Mouse (Mus musculus) adrenal gland, adult 8-10 months (tissue): Measurements from ENCODE around the gene Gm11568. TPM values are rescaled to one million over a fixed set of nuclear protein-coding genes. Genes with fewer than 3 reads are reported as not detected.
"Not testable (repeated sequence)": the region's sequence is repeated elsewhere in the genome, so short reads cannot be mapped to it uniquely, and the experiment has no call there.

Experiments
- DNase-seq: peaks from one replicate; pipeline ENCODE4 v3.0.0; 2022
- total RNA-seq, 4 experiments: library from RNA; stranded (reverse); gene quantifications; 2 replicates each; pipeline ENCODE4 v1.2.4; 2022

Gm11568 gene
- total RNA-seq, result not detected

GRCm38 (mm10) chr11:99857617-99858016 lies at the start of gene Gm11568:
TSS of gene Gm11568 (plus strand) at chr11:99857917.
- no peak for DNase-seq

- not testable (repeated sequence) for DNase-seq
Observed at GRCm38 (mm10) chr11:99809792-99810191, 47.9 kb upstream of the Gm11568 start, which contains the start of gene Krtap4-13. TSS of gene Krtap4-13 (minus strand) at chr11:99809892.

GRCm38 (mm10) chr11:99815566-99815965 lies 42.2 kb upstream of the Gm11568 start, which contains the start of gene Gm11564:
TSS of gene Gm11564 (minus strand) at chr11:99815666.
- DNase-seq, result not testable (repeated sequence)

GRCm38 (mm10) chr11:99837966-99838365 lies 19.8 kb upstream of the Gm11568 start, which contains the start of gene 2300003K06Rik:
TSS of gene 2300003K06Rik (minus strand) at chr11:99838066.
- DNase-seq, result no peak

GRCm38 (mm10) chr11:99842185-99842584 lies 15.5 kb upstream of the Gm11568 start:
- DNase-seq, result no peak

GRCm38 (mm10) chr11:99846746-99847145 lies 11.0 kb upstream of the Gm11568 start:
- DNase-seq, result no peak

GRCm38 (mm10) chr11:99851508-99851907 lies 6.2 kb upstream of the Gm11568 start, which contains the start of gene Krtap4-16:
TSS of gene Krtap4-16 (minus strand) at chr11:99851608.
- DNase-seq, result no peak

GRCm38 (mm10) chr11:99854121-99854520 lies 3.6 kb upstream of the Gm11568 start:
- peak; percentile 1 for DNase-seq

- no peak for DNase-seq
Observed at GRCm38 (mm10) chr11:99858761-99859160, 1.0 kb downstream of the Gm11568 start.

GRCm38 (mm10) chr11:99864176-99864575 lies 6.5 kb downstream of the Gm11568 start, which contains the start of gene Gm11559:
TSS of gene Gm11559 (plus strand) at chr11:99864476.
- not testable (repeated sequence) for DNase-seq

- not testable (repeated sequence) for DNase-seq
Observed at GRCm38 (mm10) chr11:99873089-99873488, 15.4 kb downstream of the Gm11568 start, which contains the start of gene Krtap9-1. TSS of gene Krtap9-1 (plus strand) at chr11:99873389.

- DNase-seq, result not testable (repeated sequence)
Observed at GRCm38 (mm10) chr11:99878887-99879286, 21.2 kb downstream of the Gm11568 start, which contains the start of gene Gm11567. TSS of gene Gm11567 (plus strand) at chr11:99879187.

GRCm38 (mm10) chr11:99907620-99908019 lies 49.9 kb downstream of the Gm11568 start, which contains the start of gene Krtap31-1:
TSS of gene Krtap31-1 (plus strand) at chr11:99907920.
- no peak for DNase-seq

Other genes with a start within 250 kb of the Gm11568 start
- not detected for gene Gm11937, start 247.7 kb upstream of the Gm11568 start, total RNA-seq
- gene Krtap2-4, start 243.1 kb upstream of the Gm11568 start, total RNA-seq, result not detected
- not detected for gene Gm11562, start 237.5 kb upstream of the Gm11568 start, total RNA-seq
- gene Krtap4-1, start 229.7 kb upstream of the Gm11568 start, total RNA-seq, result not detected
- not detected for gene Krtap4-2, start 222.8 kb upstream of the Gm11568 start, total RNA-seq
- gene Krtap4-7, start 213.8 kb upstream of the Gm11568 start, total RNA-seq, result not detected
- not detected for gene Gm11555, start 207.7 kb upstream of the Gm11568 start, total RNA-seq
- gene Gm11563, start 199.0 kb upstream of the Gm11568 start, total RNA-seq, result not detected
- not detected for gene Krtap4-6, start 192.0 kb upstream of the Gm11568 start, total RNA-seq
- gene Gm14190, start 167.2 kb upstream of the Gm11568 start, total RNA-seq, result not detected
- not detected for gene Gm14180, start 123.6 kb upstream of the Gm11568 start, total RNA-seq
- gene Gm11595, start 85.0 kb upstream of the Gm11568 start, total RNA-seq, result not detected
- not detected for gene Krtap4-8, start 77.2 kb upstream of the Gm11568 start, total RNA-seq
- not detected for gene Krtap4-9, start 72.7 kb upstream of the Gm11568 start, total RNA-seq
- not detected for gene Gm11596, start 64.5 kb upstream of the Gm11568 start, total RNA-seq
- not detected for gene Gm11569, start 59.0 kb upstream of the Gm11568 start, total RNA-seq
- gene Gm11554, start 53.5 kb upstream of the Gm11568 start, total RNA-seq, result not detected
- gene Krtap4-13, start 48.0 kb upstream of the Gm11568 start, total RNA-seq, result not detected
- not detected for gene Gm11564, start 42.3 kb upstream of the Gm11568 start, total RNA-seq
- not detected for gene 2300003K06Rik, start 19.9 kb upstream of the Gm11568 start, total RNA-seq
- not detected for gene Krtap4-16, start 6.3 kb upstream of the Gm11568 start, total RNA-seq
- gene Gm11559, start 6.6 kb downstream of the Gm11568 start, total RNA-seq, result not detected
- not detected for gene Krtap9-1, start 15.5 kb downstream of the Gm11568 start, total RNA-seq
- not detected for gene Gm11567, start 21.3 kb downstream of the Gm11568 start, total RNA-seq
- not detected for gene Krtap31-1, start 50.0 kb downstream of the Gm11568 start, total RNA-seq
- gene Gm11565, start 56.8 kb downstream of the Gm11568 start, total RNA-seq, result not detected
- gene Krtap31-2, start 78.4 kb downstream of the Gm11568 start, total RNA-seq, result not detected
- not detected for gene Krtap9-5, start 90.6 kb downstream of the Gm11568 start, total RNA-seq
- not detected for gene Krtap29-1, start 121.1 kb downstream of the Gm11568 start, total RNA-seq
- gene Krtap16-1, start 128.7 kb downstream of the Gm11568 start, total RNA-seq, result not detected
- not detected for gene Krtap17-1, start 136.1 kb downstream of the Gm11568 start, total RNA-seq
- not detected for gene Krt33a, start 158.3 kb downstream of the Gm11568 start, total RNA-seq
- not detected for gene Krt33b, start 172.0 kb downstream of the Gm11568 start, total RNA-seq
- not detected for gene Krt34, start 183.6 kb downstream of the Gm11568 start, total RNA-seq
- gene Krt31, start 192.6 kb downstream of the Gm11568 start, total RNA-seq, result not detected
- not detected for gene Krt32, start 230.3 kb downstream of the Gm11568 start, total RNA-seq
- gene Krt35, start 238.3 kb downstream of the Gm11568 start, total RNA-seq, result not detected
- under 1 TPM in 2 of 4 experiments, not detected in 2; 0.31 to 0.40 TPM for gene Krt36, start 247.7 kb downstream of the Gm11568 start, total RNA-seq